Comparison of ENCODE assay signal across 9 mouse cellular contexts in the genomic region with DNA sequence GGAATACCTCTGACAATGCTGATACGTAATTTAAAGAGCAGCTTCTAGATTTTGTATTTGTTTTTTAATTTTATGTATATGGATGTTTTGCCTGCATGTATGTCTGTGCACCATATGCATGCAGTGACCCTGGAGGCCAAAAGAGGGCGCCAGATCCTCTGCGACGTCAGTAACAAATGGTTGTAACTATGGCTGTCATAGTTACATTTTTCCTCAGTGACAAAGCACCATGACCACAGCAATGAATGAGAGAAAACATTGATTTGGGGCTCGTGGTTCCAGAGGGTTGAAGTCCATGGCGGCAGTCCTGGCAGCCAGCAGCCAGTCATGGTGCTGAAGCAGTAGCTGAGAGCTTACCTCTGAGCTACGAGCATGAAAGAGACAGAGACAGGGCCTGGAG. TPM values are rescaled to one million over a fixed set of nuclear protein-coding genes. Genes with fewer than 3 reads are reported as not detected.
A peak's percentile ranks its signal among the peaks of the same experiment; 100 is the strongest.
DNase-seq lines count a peak whose midpoint lies in the region; ATAC-seq and TF ChIP-seq lines count a peak whose summit lies in the region.
"Had no signal": no experiment of that assay in that cellular context is flagged by ENCODE, and none has a peak within 500 bp of the region (broad histone marks: within the 10 kb centered on the region; RNA-seq: fewer than 3 reads in every experiment).

No protein-coding gene starts in this region.

- WGBS in hindbrain, postnatal 0 days: 48% methylated on average over 7 of the region's 7 CpGs
- WGBS in hindbrain, embryonic 16.5 days: 52% methylated on average over 7 of the region's 7 CpGs
- 60% methylated on average over 7 of the region's 7 CpGs for WGBS in thymus, adult 2 months
- WGBS in hindbrain, embryonic 12.5 days: 44% methylated on average over 7 of the region's 7 CpGs

- peak; percentile 30 for DNase-seq in hindbrain, postnatal 0 days (ENCODE audit: low spot score)
- peak; percentile 50 for DNase-seq in thymus, adult 2 months
- no peak for DNase-seq in thymus, adult 18-20 months
- DNase-seq in thymus, postnatal 4 days: peak; percentile 73
- DNase-seq in cerebellum, postnatal 36 days: no peak

- ATAC-seq in hindbrain, postnatal 0 days: no peak
- no peak for ATAC-seq in hindbrain, embryonic 16.5 days
- ATAC-seq in granulocyte monocyte progenitor cell, adult 5-6 weeks (replicated peaks; ENCODE audit: poor library complexity, severe bottlenecking): peak; percentile 76
- no peak for ATAC-seq in hindbrain, embryonic 12.5 days (ENCODE audit: low FRiP score)

- H3K4me2 ChIP-seq in hindbrain, postnatal 0 days (ENCODE audit: low read depth, low read length): no peak overlapping the region
- no peak overlapping the region for H3K4me2 ChIP-seq in hindbrain, embryonic 16.5 days (ENCODE audit: low read length)
- no peak overlapping the region for H3K4me2 ChIP-seq in hindbrain, embryonic 12.5 days (replicated peaks)

- no peaks in the 10 kb centered on the region for H3K36me3 ChIP-seq in hindbrain, postnatal 0 days (ENCODE audit: insufficient read depth, low read length)
- H3K36me3 ChIP-seq in hindbrain, embryonic 16.5 days (ENCODE audit: control insufficient read depth, insufficient read depth, low read length): no peaks in the 10 kb centered on the region
- no peaks in the 10 kb centered on the region for H3K36me3 ChIP-seq in thymus, adult 2 months (ENCODE audit: control insufficient read depth, insufficient read depth, low read length)
- H3K36me3 ChIP-seq in hindbrain, embryonic 12.5 days: no peaks in the 10 kb centered on the region

- no peak overlapping the region for H3K4me3 ChIP-seq in hindbrain, postnatal 0 days (ENCODE audit: low read length)
- H3K4me3 ChIP-seq in hindbrain, embryonic 16.5 days (ENCODE audit: low read length): no peak overlapping the region
- H3K4me3 ChIP-seq in thymus, adult 2 months (ENCODE audit: control insufficient read depth, insufficient read depth, low read length): no peak overlapping the region
- no peak overlapping the region for H3K4me3 ChIP-seq in hindbrain, embryonic 12.5 days
- H3K4me3 ChIP-seq: megakaryocyte, embryonic 14.5 days had no signal

- no peak overlapping the region for H3K27ac ChIP-seq in hindbrain, postnatal 0 days
- no peak overlapping the region for H3K27ac ChIP-seq in hindbrain, embryonic 16.5 days (ENCODE audit: low read depth, low read length)
- no peak overlapping the region for H3K27ac ChIP-seq in thymus, adult 2 months (ENCODE audit: control insufficient read depth, insufficient read depth, low read length)
- H3K27ac ChIP-seq in hindbrain, embryonic 12.5 days: no peak overlapping the region

- H3K9ac ChIP-seq in hindbrain, postnatal 0 days (replicated peaks; ENCODE audit: low read length): no peak overlapping the region
- no peak overlapping the region for H3K9ac ChIP-seq in hindbrain, embryonic 16.5 days (ENCODE audit: low read depth, low read length)
- no peak overlapping the region for H3K9ac ChIP-seq in hindbrain, embryonic 12.5 days

- no peaks in the 10 kb centered on the region for H3K4me1 ChIP-seq in hindbrain, postnatal 0 days (ENCODE audit: insufficient read depth, low read length)
- no peaks in the 10 kb centered on the region for H3K4me1 ChIP-seq in hindbrain, embryonic 16.5 days (ENCODE audit: control insufficient read depth, insufficient read depth, low read depth, low read length)
- H3K4me1 ChIP-seq in thymus, adult 2 months (replicated peaks; ENCODE audit: control insufficient read depth, insufficient read depth, low read length): peaks cover 2% of the 10 kb centered on the region; the same call in 1 of the 2 replicates
- 0 out of 2 replicates have a peak, but pooled peaks cover 3% of the 10 kb centered on the region for H3K4me1 ChIP-seq in hindbrain, embryonic 12.5 days

- no peak for TF ChIP-seq POLR2A in thymus, adult 2 months (IDR thresholded peaks at IDR 0.05; ENCODE audit: control insufficient read depth, extremely low read depth, insufficient read depth, low read length, poor library complexity)

- TF ChIP-seq CTCF in hindbrain, postnatal 0 days (IDR thresholded peaks at IDR 0.05; ENCODE audit: low read depth): peak; percentile 71
- TF ChIP-seq CTCF in thymus, adult 2 months (IDR thresholded peaks at IDR 0.05; ENCODE audit: borderline replicate concordance, control insufficient read depth, extremely low read depth, insufficient read depth, low read length, poor library complexity): no peak

- H3K27me3 ChIP-seq in hindbrain, postnatal 0 days (ENCODE audit: insufficient read depth, low read length): no peaks in the 10 kb centered on the region
- H3K27me3 ChIP-seq in hindbrain, embryonic 16.5 days (replicated peaks; ENCODE audit: control insufficient read depth, insufficient read depth, low read length): no peaks in the 10 kb centered on the region
- no peaks in the 10 kb centered on the region; the same call in 1 of the 2 replicates for H3K27me3 ChIP-seq in thymus, adult 2 months (ENCODE audit: control insufficient read depth, insufficient read depth, low read length)
- peaks cover 2% of the 10 kb centered on the region; the same call in 1 of the 2 replicates for H3K27me3 ChIP-seq in hindbrain, embryonic 12.5 days

- no peaks in the 10 kb centered on the region for H3K9me3 ChIP-seq in hindbrain, postnatal 0 days (ENCODE audit: low read length)
- H3K9me3 ChIP-seq in hindbrain, embryonic 16.5 days (ENCODE audit: control insufficient read depth, low read length): no peaks in the 10 kb centered on the region
- no peaks in the 10 kb centered on the region for H3K9me3 ChIP-seq in hindbrain, embryonic 12.5 days (replicated peaks)
- H3K9me3 ChIP-seq: megakaryocyte, embryonic 14.5 days had no signal

RNA-seq across cellular contexts. Expression of gene Cxcl10, which starts 36.2 kb away (rescaled TPM):
- not detected in 2 replicates for total RNA-seq in hindbrain, postnatal 0 days (2014; rRNA removed)
- polyA plus RNA-seq in hindbrain, postnatal 0 days (2015; fragmentation: Nextera tagmentation; extraction: Ambion mirVana): 0.54 and 0.80 TPM in 2 replicates
- 0.22 and 0.43 TPM in 2 replicates for polyA plus RNA-seq in hindbrain, embryonic 16.5 days (2015; fragmentation: Nextera tagmentation; extraction: Ambion mirVana)
- 93.6 and 97.3 TPM in 2 replicates for polyA plus RNA-seq in thymus, adult 2 months (2012; rRNA removed)
- not detected in 2 replicates for total RNA-seq in granulocyte monocyte progenitor cell, adult 5-6 weeks (2014; fragmentation: Nextera tagmentation)
- total RNA-seq in granulocyte monocyte progenitor cell, adult 5-6 weeks (2017): 4.6 and 18.8 TPM in 2 replicates
- polyA plus RNA-seq in hindbrain, embryonic 12.5 days (2016; fragmentation: Nextera tagmentation; extraction: Ambion mirVana): 0.26 and 0.50 TPM in 2 replicates

RNA-seq across cellular contexts. Expression of gene Nup54, which starts 50.2 kb away (rescaled TPM):
- total RNA-seq in hindbrain, postnatal 0 days (2014; rRNA removed): 72.6 and 90.2 TPM in 2 replicates
- 41.3 and 42.3 TPM in 2 replicates for polyA plus RNA-seq in hindbrain, postnatal 0 days (2015; fragmentation: Nextera tagmentation; extraction: Ambion mirVana)
- 56.4 and 58.3 TPM in 2 replicates for polyA plus RNA-seq in hindbrain, embryonic 16.5 days (2015; fragmentation: Nextera tagmentation; extraction: Ambion mirVana)
- 26.9 and 34.6 TPM in 2 replicates for polyA plus RNA-seq in thymus, adult 2 months (2012; rRNA removed)
- total RNA-seq in granulocyte monocyte progenitor cell, adult 5-6 weeks (2014; fragmentation: Nextera tagmentation): 45.1 and 73.9 TPM in 2 replicates
- 82.6 and 103 TPM in 2 replicates for total RNA-seq in granulocyte monocyte progenitor cell, adult 5-6 weeks (2017)
- 46.2 and 59.8 TPM in 2 replicates for polyA plus RNA-seq in hindbrain, embryonic 12.5 days (2016; fragmentation: Nextera tagmentation; extraction: Ambion mirVana)

RNA-seq across cellular contexts. Expression of gene Art3, which starts 53.2 kb away (rescaled TPM):
- total RNA-seq in hindbrain, postnatal 0 days (2014; rRNA removed): 1.8 and 4.1 TPM in 2 replicates
- polyA plus RNA-seq in hindbrain, postnatal 0 days (2015; fragmentation: Nextera tagmentation; extraction: Ambion mirVana): 8.0 and 10.2 TPM in 2 replicates
- 6.4 and 6.7 TPM in 2 replicates for polyA plus RNA-seq in hindbrain, embryonic 16.5 days (2015; fragmentation: Nextera tagmentation; extraction: Ambion mirVana)
- polyA plus RNA-seq in thymus, adult 2 months (2012; rRNA removed): 4.5 and 12.7 TPM in 2 replicates
- total RNA-seq in granulocyte monocyte progenitor cell, adult 5-6 weeks (2014; fragmentation: Nextera tagmentation): 1.1 TPM in 1 of 2 replicates, not detected in the other
- total RNA-seq in granulocyte monocyte progenitor cell, adult 5-6 weeks (2017): 4.8 TPM in 1 of 2 replicates, not detected in the other
- polyA plus RNA-seq in hindbrain, embryonic 12.5 days (2016; fragmentation: Nextera tagmentation; extraction: Ambion mirVana): 4.5 and 5.0 TPM in 2 replicates

RNA-seq across cellular contexts. Expression of gene Cxcl9, which starts 57.0 kb away (rescaled TPM):
- total RNA-seq in hindbrain, postnatal 0 days (2014; rRNA removed): not detected in 2 replicates
- not detected in 2 replicates for polyA plus RNA-seq in hindbrain, postnatal 0 days (2015; fragmentation: Nextera tagmentation; extraction: Ambion mirVana)
- polyA plus RNA-seq in hindbrain, embryonic 16.5 days (2015; fragmentation: Nextera tagmentation; extraction: Ambion mirVana): not detected in 2 replicates
- polyA plus RNA-seq in thymus, adult 2 months (2012; rRNA removed): 24.5 and 41.8 TPM in 2 replicates
- total RNA-seq in granulocyte monocyte progenitor cell, adult 5-6 weeks (2014; fragmentation: Nextera tagmentation): not detected in 2 replicates
- 0.22 and 0.52 TPM in 2 replicates for total RNA-seq in granulocyte monocyte progenitor cell, adult 5-6 weeks (2017)
- polyA plus RNA-seq in hindbrain, embryonic 12.5 days (2016; fragmentation: Nextera tagmentation; extraction: Ambion mirVana): not detected in 2 replicates

Comparison
In these comparisons a context has a peak if more than half of its experiments do, and no peak if none do; other contexts are left out.
1. DNase-seq: peak in hindbrain, postnatal 0 days (single experiment), thymus, adult 2 months (single experiment) and thymus, postnatal 4 days (single experiment); none in thymus, adult 18-20 months (0 of 2) and cerebellum, postnatal 36 days (0 of 2).
2. RNA of gene Cxcl10, which starts 36.2 kb away (polyA plus RNA-seq): 93.6 to 97.3 TPM in thymus, adult 2 months; 0.54 to 0.80 TPM in hindbrain, postnatal 0 days, 0.22 to 0.43 TPM in hindbrain, embryonic 16.5 days and 0.26 to 0.50 TPM in hindbrain, embryonic 12.5 days; every median in the first group is over 10 times any median in the second.